Mouse (Mus musculus) heart, postnatal 14 days (tissue): ENCODE measurements at regions not wholly inside any gene's neighbourhood (a gene's known extent, or its start where the extent isn't known, plus 50 kb on each side); places are given as distances from the start of the nearest gene placed in this dataset.

Experiments
- DNase-seq, 2 experiments: peaks; one replicate each; pipeline ENCODE4 v3.0.0; 2021 to 2022
- intact Hi-C: fragments of 180-260 bp; cut with DNase I; formaldehyde crosslinking; loops from one replicate; pipeline ENCODE4 v1.15.1; 2025

DNA sequence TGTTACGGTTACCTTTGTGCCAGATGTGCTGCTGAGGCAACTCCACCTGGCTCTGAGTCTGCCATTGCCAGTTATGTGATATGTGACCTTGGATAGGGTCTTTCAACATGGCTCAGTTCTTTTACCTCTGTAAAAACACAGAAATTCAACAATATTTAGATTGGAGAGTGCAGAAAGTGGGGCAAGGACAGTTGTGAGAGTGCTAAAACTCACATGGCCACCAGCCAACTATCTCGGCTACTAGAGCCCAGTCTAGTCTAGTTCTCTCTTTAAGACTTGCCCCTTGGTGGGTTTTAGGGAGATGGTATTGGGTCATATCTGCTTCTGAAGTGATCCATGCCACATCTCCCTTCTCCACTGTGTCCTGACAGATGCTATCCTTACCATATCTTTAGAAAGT, 233.0 kb downstream of the Phf14 start:
- intact Hi-C loops: no loop called here

DNA sequence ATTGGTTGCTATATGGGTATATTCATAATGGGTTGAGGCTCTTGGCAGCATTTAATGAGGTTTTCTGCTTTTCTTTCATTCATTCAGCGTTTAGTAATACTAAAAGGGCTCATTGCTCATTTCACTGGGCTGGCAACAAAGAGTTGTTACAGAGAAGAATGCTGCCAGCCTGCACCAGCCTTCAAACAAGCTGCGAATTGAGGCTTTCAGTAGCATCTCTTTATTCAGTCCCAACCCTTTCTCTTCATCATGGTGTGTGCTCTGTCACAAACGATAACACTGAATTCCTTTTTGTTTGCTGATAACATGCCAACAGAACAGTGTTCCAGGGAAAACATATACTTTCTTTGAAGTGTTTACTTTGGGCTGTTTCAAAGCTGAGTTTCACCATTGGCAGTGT, 237.6 kb downstream of the Phf14 start:
- intact Hi-C loops: no loop called here
- DNase-seq: no peak

More for the DNA sequence above, 233.0 kb downstream of the Phf14 start:
- no peak for DNase-seq

- DNase-seq: no peak
- intact Hi-C loops: no loop called here
These were observed 243.2 kb downstream of the Phf14 start for GRCm38 (mm10) chr6:12150613-12151333.

DNA sequence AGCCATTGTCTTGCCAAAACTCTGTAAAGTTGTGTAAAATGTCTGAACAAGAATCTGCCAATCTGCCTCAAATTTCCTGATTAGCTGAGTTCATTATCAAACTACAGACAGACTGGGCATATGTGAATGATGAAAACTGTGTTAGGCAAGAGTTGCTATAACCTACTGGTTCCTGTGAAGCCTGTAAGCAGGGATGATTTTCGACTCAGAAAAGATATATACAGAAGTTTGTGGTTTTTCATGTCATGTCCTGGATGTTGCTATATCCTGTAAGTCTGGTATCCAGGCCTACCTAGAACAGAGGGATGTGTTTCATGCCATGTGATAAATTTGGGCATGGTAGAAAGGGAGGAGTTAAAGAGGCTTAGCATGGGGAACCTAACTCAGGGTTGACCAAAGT, 256.4 kb downstream of the Phf14 start:
- DNase-seq: no peak

DNA sequence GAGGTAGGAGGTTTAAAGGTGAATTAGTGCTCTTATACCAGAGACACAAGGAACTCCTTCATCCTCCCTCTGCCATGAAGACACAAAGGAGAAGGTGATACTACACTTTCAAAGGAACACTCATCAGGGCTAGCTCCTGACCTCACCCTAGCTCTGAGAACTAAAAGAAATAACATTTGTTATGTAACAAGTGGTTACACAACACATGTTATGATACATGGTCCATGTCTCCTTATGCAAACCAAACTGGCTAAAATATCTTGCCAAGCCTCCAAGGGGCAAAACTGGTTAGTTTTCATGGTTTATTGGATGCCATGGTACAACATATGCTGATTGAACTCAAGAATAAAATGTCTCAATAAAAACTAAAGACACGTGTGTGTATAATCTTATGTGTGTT, 260.9 kb downstream of the Phf14 start:
- intact Hi-C loops: no loop called here
- no peak for DNase-seq

More for the DNA sequence above, 256.4 kb downstream of the Phf14 start:
- intact Hi-C loops: no loop called here

DNA sequence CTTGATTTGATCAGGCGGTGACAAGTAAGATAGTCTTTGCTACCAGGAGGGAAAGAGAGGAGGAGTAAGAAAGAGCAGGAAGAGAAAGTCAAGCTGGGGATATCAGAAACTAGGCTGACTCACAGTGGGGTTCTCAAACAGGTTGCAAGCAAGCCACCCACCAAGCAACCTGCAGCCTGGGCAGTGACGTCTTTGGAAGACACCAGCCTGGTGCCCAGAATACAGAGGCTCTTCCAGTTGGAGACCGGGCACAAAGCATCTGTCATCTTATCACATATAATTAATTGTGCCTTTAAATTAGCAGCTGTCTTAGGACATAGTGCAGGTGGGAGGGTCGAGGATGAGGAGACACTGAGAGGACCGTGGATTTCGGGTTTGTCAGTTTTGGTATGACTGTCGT, 261.8 kb downstream of the Phf14 start:
- DNase-seq: no peak
- intact Hi-C loops: no loop called here

DNA sequence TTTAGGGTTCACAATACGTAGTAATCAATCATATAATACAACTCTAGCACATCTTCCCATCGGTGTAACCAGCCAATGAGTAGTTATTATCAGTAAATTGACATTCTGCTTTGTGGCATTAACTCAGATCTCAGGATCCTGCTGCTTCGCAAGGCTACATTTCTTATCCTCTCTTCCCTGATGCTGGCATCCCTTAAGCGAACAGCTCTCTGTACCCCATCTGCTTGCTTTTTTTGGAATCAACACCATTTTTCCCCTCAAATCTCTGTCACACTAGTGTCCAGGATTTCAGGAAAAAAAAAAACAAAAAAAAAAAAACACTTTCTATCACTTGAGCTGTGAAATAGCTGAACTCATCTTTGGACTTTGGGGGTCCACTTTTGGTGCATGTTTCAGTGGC, 263.1 kb downstream of the Phf14 start:
- intact Hi-C loops: no loop called here
- DNase-seq: no peak

DNA sequence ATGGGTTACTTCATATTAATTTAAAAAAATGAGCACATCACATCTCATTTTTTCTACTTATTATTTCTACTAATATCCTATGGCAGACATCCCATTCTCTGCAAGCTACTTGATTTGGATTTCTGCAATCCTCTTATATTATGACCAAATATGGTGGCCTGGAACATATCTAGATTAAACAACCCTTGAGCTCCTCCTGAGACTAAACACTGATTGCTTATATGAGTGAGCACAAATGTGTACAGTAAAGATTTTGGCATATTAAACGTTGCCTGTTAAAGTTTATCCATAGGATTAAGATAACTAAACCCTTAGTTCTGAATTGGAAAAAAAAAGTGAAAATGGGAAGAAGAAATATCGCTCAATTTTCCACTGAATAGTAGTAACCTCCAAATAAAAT, 263.6 kb downstream of the Phf14 start:
- DNase-seq: no peak
- intact Hi-C loops: no loop called here

DNA sequence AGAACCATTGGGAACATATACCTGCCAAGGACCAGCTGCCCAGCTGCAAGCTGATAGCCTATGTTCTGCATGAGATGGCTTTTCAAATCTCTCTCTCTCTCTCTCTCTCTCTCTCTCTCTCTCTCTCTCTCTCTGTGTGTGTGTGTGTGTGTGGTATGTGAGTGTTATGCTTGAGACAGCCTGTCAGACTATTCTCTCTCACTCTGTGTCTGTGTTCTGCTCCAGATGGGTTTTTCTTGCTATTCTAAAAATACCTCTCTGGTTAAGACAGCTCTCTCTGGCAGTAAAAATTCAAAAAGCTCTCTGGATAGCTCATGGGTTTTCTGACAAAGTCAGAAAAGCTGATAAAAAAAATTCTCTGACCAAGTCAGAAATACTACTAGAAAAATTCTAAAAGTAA, 270.4 kb downstream of the Phf14 start:
- intact Hi-C loops: no loop called here
- no peak for DNase-seq

GRCm38 (mm10) chr6:12180951-12181350, 273.3 kb downstream of the Phf14 start:
- DNase-seq: no peak
- intact Hi-C loops: no loop called here

DNA sequence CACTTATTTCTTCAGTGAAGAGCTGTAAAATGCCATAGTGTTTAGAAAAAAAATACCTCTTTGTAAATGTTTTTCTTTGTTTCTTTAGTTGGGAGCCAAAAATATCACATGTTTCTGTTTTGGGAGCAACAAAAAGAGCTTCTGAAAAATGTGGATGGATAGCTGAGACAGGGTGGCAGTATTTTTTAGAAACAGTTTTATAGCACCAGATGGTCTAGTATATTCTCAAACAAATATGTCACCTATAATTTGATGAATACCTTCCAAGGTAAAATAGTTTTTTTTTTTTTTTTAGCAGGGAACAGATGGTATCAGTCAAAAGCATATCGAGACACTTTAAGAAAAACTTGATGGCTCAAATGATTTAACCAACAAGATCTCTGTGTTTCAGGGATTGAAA, 302.6 kb downstream of the Phf14 start:
- intact Hi-C loops: no loop called here
- DNase-seq: no peak

- DNase-seq: no peak
- intact Hi-C loops: no loop called here
These were observed 307.0 kb downstream of the Phf14 start for GRCm38 (mm10) chr6:12214526-12215177.

- intact Hi-C loops: no loop called here
- DNase-seq: no peak
These were observed 307.6 kb downstream of the Phf14 start for GRCm38 (mm10) chr6:12215178-12215553.

DNA sequence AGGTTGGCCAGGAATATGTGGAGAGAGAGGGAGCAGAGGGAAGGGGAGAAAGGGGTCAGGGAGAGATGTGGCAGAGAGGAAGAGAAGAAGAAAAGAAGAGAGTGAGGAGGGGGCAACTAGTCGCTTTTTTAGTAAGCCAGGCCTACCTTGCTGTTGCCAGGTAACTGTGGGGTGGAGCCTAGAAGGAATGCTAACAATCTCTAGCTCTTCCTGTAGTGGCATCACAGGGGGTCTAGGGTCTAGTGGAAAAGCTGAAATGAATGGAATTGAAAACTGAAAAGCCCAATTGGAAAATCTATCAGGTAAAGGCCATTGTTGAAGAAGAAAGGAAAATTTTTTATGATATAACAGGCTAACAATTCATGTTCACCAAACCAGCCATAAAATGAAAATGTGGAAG, 336.5 kb downstream of the Phf14 start:
- intact Hi-C loops: no loop called here
- DNase-seq: no peak

DNA sequence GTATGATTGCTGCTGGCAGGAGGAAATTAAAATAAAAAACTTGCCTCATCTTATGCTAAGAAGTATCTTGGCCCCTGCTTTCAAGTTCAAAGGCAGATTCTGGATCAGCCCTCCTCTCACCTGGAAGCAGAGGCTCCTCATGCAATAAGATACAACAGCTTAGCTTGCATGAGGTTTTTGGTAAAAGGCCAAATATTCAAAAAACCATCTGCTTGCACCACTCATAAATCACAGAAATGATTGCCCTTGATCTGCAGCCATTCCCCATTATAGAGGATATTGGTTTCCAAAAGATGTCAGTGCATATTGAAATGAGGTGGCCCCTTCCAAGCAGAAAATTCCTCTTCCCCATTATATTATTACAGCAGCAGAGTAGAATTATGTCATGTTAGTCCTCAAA, 340.4 kb downstream of the Phf14 start:
- intact Hi-C loops: no loop called here
- no peak for DNase-seq

DNA sequence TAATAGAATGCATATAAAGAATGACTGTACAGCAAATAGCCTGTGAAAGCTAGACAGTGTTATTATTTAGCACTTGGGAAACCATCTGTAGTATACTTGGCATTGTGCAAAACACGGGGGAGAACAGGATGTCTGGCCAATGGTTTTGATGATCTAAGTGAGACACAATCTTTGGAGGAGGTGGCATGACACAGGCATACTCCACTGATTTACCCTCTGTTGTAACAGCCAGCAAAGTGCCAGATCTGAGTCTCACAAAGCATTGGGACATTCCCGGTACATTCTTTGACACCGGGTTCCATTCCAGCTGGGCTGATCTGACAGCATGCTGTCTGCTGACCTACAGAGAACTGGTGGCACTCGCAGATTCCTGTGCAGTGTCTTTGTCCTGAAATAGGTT, 341.0 kb downstream of the Phf14 start:
- no peak for DNase-seq

GRCm38 (mm10) chr6:12254507-12254906, 346.9 kb downstream of the Phf14 start:
- intact Hi-C loops: no loop called here
- no peak for DNase-seq

More for the DNA sequence above, 341.0 kb downstream of the Phf14 start:
- intact Hi-C loops: no loop called here

GRCm38 (mm10) chr6:12255434-12255833, 347.8 kb downstream of the Phf14 start:
- intact Hi-C loops: no loop called here
- no peak for DNase-seq

DNA sequence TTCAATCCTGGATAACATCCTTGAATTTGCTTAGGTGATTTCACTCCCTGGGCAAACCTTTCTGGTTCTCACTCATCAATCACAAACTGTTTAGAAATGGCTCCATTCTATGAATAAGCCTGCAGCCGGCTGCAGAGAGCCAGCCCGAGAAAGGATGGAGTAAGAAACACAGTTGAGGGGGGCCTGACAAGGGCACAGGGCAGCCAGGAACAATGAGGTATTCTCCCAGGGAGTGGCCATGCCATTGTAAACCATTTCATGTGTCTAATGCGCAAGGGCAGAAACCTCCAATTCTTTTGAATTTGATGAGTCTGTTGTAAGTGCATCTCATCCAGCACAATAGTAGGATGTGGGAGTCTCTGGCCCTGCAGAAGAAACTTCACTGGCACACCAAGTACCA, 350.7 kb downstream of the Phf14 start:
- DNase-seq: no peak
- intact Hi-C loops: no loop called here

- intact Hi-C loops: no loop called here
- no peak for DNase-seq
These were observed 351.4 kb downstream of the Phf14 start for GRCm38 (mm10) chr6:12258940-12259481.

- intact Hi-C loops: no loop called here
- DNase-seq: no peak
These were observed 352.0 kb downstream of the Phf14 start for GRCm38 (mm10) chr6:12259629-12260028.
